ENCODE assay signal across 7 mouse cellular contexts in genomic region chr17:71182211-71182721, GRCm38 (mm10). TPM values are rescaled to one million over a fixed set of nuclear protein-coding genes. Genes with fewer than 3 reads are reported as not detected.
DNase-seq lines count a peak whose midpoint lies in the region; ATAC-seq and TF ChIP-seq lines count a peak whose summit lies in the region.

TSS of gene Lpin2 (plus strand) at chr17:71182560.

- CTCF ChIA-PET in Patski (lab: Charles Lee) = interaction anchor here (0.9 to 1.6 kb wide), 2 partner anchors 10 to 40 kb away, joined by 3 read pairs; no protein-coding TSS in a partner anchor

- TF ChIP-seq POLR2A in brain, embryonic 14.5 days (IDR thresholded peaks at IDR 0.05; ENCODE audit: borderline replicate concordance, extremely low read depth, insufficient read depth, insufficient read length, poor library complexity, severe bottlenecking) = no peak
- TF ChIP-seq POLR2A in lung, adult 2 months (IDR thresholded peaks at IDR 0.05; ENCODE audit: borderline replicate concordance, extremely low read depth, low read depth, low read length) = no peak
- TF ChIP-seq POLR2A in olfactory bulb, adult 2 months (IDR thresholded peaks at IDR 0.05; ENCODE audit: insufficient read depth, low read depth, low read length) = no peak

- no peak for TF ChIP-seq CTCF in Patski (IDR thresholded peaks at IDR 0.05)
- no peak for TF ChIP-seq CTCF in brain, embryonic 14.5 days (IDR thresholded peaks at IDR 0.05; ENCODE audit: borderline replicate concordance, extremely low read depth, insufficient read depth, insufficient read length)
- no peak for TF ChIP-seq CTCF in kidney, postnatal 0 days (IDR thresholded peaks at IDR 0.05; ENCODE audit: low read depth)
- TF ChIP-seq CTCF in lung, adult 2 months (IDR thresholded peaks at IDR 0.05; ENCODE audit: insufficient read depth, low read length) = no peak
- TF ChIP-seq CTCF in olfactory bulb, adult 2 months (IDR thresholded peaks at IDR 0.05; ENCODE audit: insufficient read depth, low read depth, low read length) = no peak

- H3K27ac ChIP-seq in heart, embryonic 13.5 days (replicated peaks) = peak within 1 kb of the TSS; percentile 87
- H3K27ac ChIP-seq in kidney, postnatal 0 days = peak within 1 kb of the TSS; percentile 94
- peak within 1 kb of the TSS; percentile 73 for H3K27ac ChIP-seq in olfactory bulb, adult 2 months (ENCODE audit: insufficient read depth, low read depth, low read length)

- in situ Hi-C loops in Patski (cut with MboI; ENCODE audit: low pct_unique_long_range_greater_than_20kb) = no loop called here

- 24% methylated on average over 6 of the region's 6 CpGs for WGBS in heart, embryonic 13.5 days
- WGBS in kidney, postnatal 0 days = 15% methylated on average over 6 of the region's 6 CpGs
- WGBS in lung, adult 2 months = 15% methylated on average over 6 of the region's 6 CpGs
- 27% methylated on average over 6 of the region's 6 CpGs for WGBS in olfactory bulb, adult 2 months

- H3K9ac ChIP-seq in heart, embryonic 13.5 days = peak within 1 kb of the TSS; percentile 93
- H3K9ac ChIP-seq in kidney, postnatal 0 days (ENCODE audit: low read depth, low read length) = peak within 1 kb of the TSS; percentile 95

- POLR2A ChIA-PET in Patski (lab: Charles Lee) = interaction anchor here (1.3 to 1.6 kb wide), 2 partner anchors 10 to 12 kb away, joined by 3 to 6 read pairs; no protein-coding TSS in a partner anchor

- no peaks in the 10 kb centered on the region for H3K27me3 ChIP-seq in Patski
- no peaks in the 10 kb centered on the region for H3K27me3 ChIP-seq in heart, embryonic 13.5 days (replicated peaks)
- H3K27me3 ChIP-seq in kidney, postnatal 0 days (ENCODE audit: insufficient read depth, low read length) = no peaks in the 10 kb centered on the region

- no peaks in the 10 kb centered on the region for H3K9me3 ChIP-seq in heart, embryonic 13.5 days
- H3K9me3 ChIP-seq in kidney, postnatal 0 days (replicated peaks; ENCODE audit: low read length) = no peaks in the 10 kb centered on the region

- no peaks in the 10 kb centered on the region for H3K36me3 ChIP-seq in heart, embryonic 13.5 days
- H3K36me3 ChIP-seq in kidney, postnatal 0 days (ENCODE audit: insufficient read depth, low read length) = no peaks in the 10 kb centered on the region

- peak within 1 kb of the TSS; percentile 78 for H3K4me2 ChIP-seq in heart, embryonic 13.5 days
- H3K4me2 ChIP-seq in kidney, postnatal 0 days (ENCODE audit: low read length) = peak within 1 kb of the TSS; percentile 90

- no peak for ATAC-seq in Patski
- no peak for ATAC-seq in heart, embryonic 13.5 days (ENCODE audit: extremely low read depth, insufficient number of reproducible peaks, low FRiP score, low TSS enrichment)
- ATAC-seq in kidney, postnatal 0 days (replicated peaks; ENCODE audit: low FRiP score, low read depth) = no peak

- peak within 1 kb of the TSS; percentile 88 for H3K4me3 ChIP-seq in heart, embryonic 13.5 days
- peak within 1 kb of the TSS; percentile 94 for H3K4me3 ChIP-seq in kidney, postnatal 0 days (replicated peaks; ENCODE audit: low read depth, low read length)
- H3K4me3 ChIP-seq in lung, adult 2 months (replicated peaks; ENCODE audit: extremely low read depth, low read depth, low read length) = peak within 1 kb of the TSS; percentile 75
- H3K4me3 ChIP-seq in olfactory bulb, adult 2 months (ENCODE audit: insufficient read depth, low read depth, low read length) = peak within 1 kb of the TSS; percentile 94

- peaks cover 59% of the 10 kb centered on the region for H3K4me1 ChIP-seq in heart, embryonic 13.5 days
- peaks cover 29% of the 10 kb centered on the region for H3K4me1 ChIP-seq in kidney, postnatal 0 days (replicated peaks; ENCODE audit: insufficient read depth, low read length)
- peaks cover 16% of the 10 kb centered on the region for H3K4me1 ChIP-seq in lung, adult 2 months (ENCODE audit: control insufficient read depth, insufficient read depth, low read length)
- peaks cover 5% of the 10 kb centered on the region; the same call in 1 of the 2 replicates for H3K4me1 ChIP-seq in olfactory bulb, adult 2 months (ENCODE audit: control insufficient read depth, insufficient read depth, low read length)

- DNase-seq in Patski (ENCODE audit: low read depth, low spot score) = no peak
- no peak for DNase-seq in brain, embryonic 14.5 days (ENCODE audit: low read depth)
- DNase-seq in kidney, postnatal 0 days (ENCODE audit: low spot score) = no peak
- no peak for DNase-seq in lung, adult 2 months
- no peak for DNase-seq in MN1 (ENCODE audit: low spot score)

RNA-seq across cellular contexts. Expression of gene Lpin2, which starts in this region (rescaled TPM):
- 39.0 TPM for polyA plus RNA-seq in Patski (2021)
- 20.4 and 34.5 TPM in 2 replicates for polyA plus RNA-seq in brain, embryonic 14.5 days (2012; rRNA removed)
- polyA plus RNA-seq in heart, embryonic 13.5 days (2015; fragmentation: Nextera tagmentation; extraction: Ambion mirVana) = 17.1 TPM in 2 replicates
- 45.6 and 47.1 TPM in 2 replicates for polyA plus RNA-seq in kidney, postnatal 0 days (2015; fragmentation: Nextera tagmentation; extraction: Ambion mirVana)
- polyA plus RNA-seq in lung, adult 2 months (2012; rRNA removed) = 51.2 and 55.8 TPM in 2 replicates
- polyA plus RNA-seq in olfactory bulb, adult 2 months (2012; ENCODE audit: insufficient read depth, insufficient read length, low replicate concordance, missing spikeins) = not detected in 2 replicates
